Mouse (Mus musculus): ENCODE measurements around the gene Gbp5. TPM values are rescaled to one million over a fixed set of nuclear protein-coding genes. Genes with fewer than 3 reads are reported as not detected.
"Not testable (repeated sequence)": the region's sequence is repeated elsewhere in the genome, so short reads cannot be mapped to it uniquely, and the experiment has no call there.

The Gbp5 gene
- polyA plus RNA-seq, 1 experiment from 2014 or later, result not detected

DNA sequence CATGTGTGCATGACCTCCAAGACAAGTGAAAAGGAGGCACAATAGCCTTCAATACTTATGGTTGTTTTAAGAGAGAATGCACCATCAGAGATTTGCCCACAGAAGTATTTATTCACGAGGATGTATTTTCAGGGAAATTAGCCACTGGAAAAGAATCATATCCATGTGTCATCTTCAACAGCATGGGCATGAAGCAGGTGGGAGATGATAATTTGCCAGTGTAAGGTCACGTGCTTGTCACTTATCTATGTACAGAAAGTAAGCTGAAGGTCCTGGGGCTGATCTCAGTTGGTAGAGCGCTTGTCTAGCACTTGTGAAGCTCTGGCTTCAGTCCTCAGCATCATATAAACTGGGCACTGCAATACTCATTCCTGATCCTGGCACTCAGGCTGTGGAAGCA, 37.8 kb downstream of the Gbp5 start:
- WGBS, result 94% methylated on average over 3 of the region's 3 CpGs
- H3K9ac ChIP-seq (ENCODE audit: low read length), result no peak overlapping the region
- H3K4me3 ChIP-seq (ENCODE audit: low read depth, low read length), result no peak overlapping the region
- no peak overlapping the region for H3K27ac ChIP-seq (ENCODE audit: low read depth, low read length)
- no peak overlapping the region for H3K4me2 ChIP-seq (ENCODE audit: low read length)
- ATAC-seq, result no peak
- no peaks in the 10 kb centered on the region for H3K9me3 ChIP-seq (replicated peaks; ENCODE audit: control insufficient read depth, low read length)
- no peaks in the 10 kb centered on the region for H3K27me3 ChIP-seq (replicated peaks; ENCODE audit: control insufficient read depth, insufficient read depth, low read length)
- H3K4me1 ChIP-seq (ENCODE audit: control insufficient read depth, insufficient read depth, low read length), result 0 out of 2 replicates have a peak, but pooled peaks cover 7% of the 10 kb centered on the region
- DNase-seq (ENCODE audit: low spot score), result no peak
- H3K36me3 ChIP-seq (ENCODE audit: control insufficient read depth, insufficient read depth, low read length), result no peaks in the 10 kb centered on the region

- WGBS, result 92% methylated on average over 3 of the region's 3 CpGs
- DNase-seq (ENCODE audit: low spot score), result no peak
These were observed 39.4 kb downstream of the Gbp5 start for GRCm38 (mm10) chr3:142533185-142533584.

DNA sequence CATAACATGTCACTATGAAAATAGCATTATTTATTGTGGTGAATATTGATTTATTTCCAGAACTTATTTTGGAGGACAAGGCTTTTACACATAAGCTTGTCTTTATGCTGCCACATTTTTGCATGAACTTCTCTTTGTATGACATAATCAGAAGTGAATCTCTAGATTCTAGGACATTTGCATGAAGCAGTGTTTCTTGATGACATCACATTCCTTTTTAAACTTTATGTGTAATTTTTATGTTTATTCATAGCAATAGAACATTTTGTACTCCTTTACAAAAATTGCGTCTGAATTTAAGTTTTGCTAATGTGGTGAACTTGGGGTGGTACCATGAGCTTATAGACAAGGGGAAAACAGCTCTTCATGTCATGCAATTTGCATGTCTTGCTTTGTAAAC, 41.9 kb downstream of the Gbp5 start:
- H3K4me1 ChIP-seq (ENCODE audit: control insufficient read depth, insufficient read depth, low read length), result 0 out of 2 replicates have a peak, but pooled peaks cover 2% of the 10 kb centered on the region

More at GRCm38 (mm10) chr3:142533185-142533584, 39.4 kb downstream of the Gbp5 start:
- no peaks in the 10 kb centered on the region for H3K27me3 ChIP-seq (replicated peaks; ENCODE audit: control insufficient read depth, insufficient read depth, low read length)
- no peaks in the 10 kb centered on the region for H3K36me3 ChIP-seq (ENCODE audit: control insufficient read depth, insufficient read depth, low read length)
- H3K4me3 ChIP-seq (ENCODE audit: low read depth, low read length), result no peak overlapping the region
- H3K4me2 ChIP-seq (ENCODE audit: low read length), result no peak overlapping the region
- H3K9ac ChIP-seq (ENCODE audit: low read length), result no peak overlapping the region
- H3K9me3 ChIP-seq (replicated peaks; ENCODE audit: control insufficient read depth, low read length), result no peaks in the 10 kb centered on the region
- no peak for ATAC-seq
- H3K4me1 ChIP-seq (ENCODE audit: control insufficient read depth, insufficient read depth, low read length), result 0 out of 2 replicates have a peak, but pooled peaks cover 7% of the 10 kb centered on the region
- H3K27ac ChIP-seq (ENCODE audit: low read depth, low read length), result no peak overlapping the region

GRCm38 (mm10) chr3:142541391-142541790, 47.6 kb downstream of the Gbp5 start:
- Histone ChIP-seq H3K4me1 (ENCODE audit: control insufficient read depth, insufficient read depth, low read length) (no peaks in the 10 kb centered on the region), H3K27me3 (replicated peaks; ENCODE audit: control insufficient read depth, insufficient read depth, low read length) (no peaks in the 10 kb centered on the region), H3K4me3 (ENCODE audit: low read depth, low read length) (no peak overlapping the region), H3K9me3 (replicated peaks; ENCODE audit: control insufficient read depth, low read length) (no peaks in the 10 kb centered on the region), H3K9ac (ENCODE audit: low read length) (no peak overlapping the region), H3K27ac (ENCODE audit: low read depth, low read length) (no peak overlapping the region), H3K4me2 (ENCODE audit: low read length) (no peak overlapping the region), H3K36me3 (ENCODE audit: control insufficient read depth, insufficient read depth, low read length) (no peaks in the 10 kb centered on the region)
- 81% methylated on average over 6 of the region's 6 CpGs for WGBS
- DNase-seq (ENCODE audit: low spot score), result no peak
- no peak for ATAC-seq

More for the DNA sequence above, 41.9 kb downstream of the Gbp5 start:
- no peaks in the 10 kb centered on the region for H3K36me3 ChIP-seq (ENCODE audit: control insufficient read depth, insufficient read depth, low read length)
- no peak for ATAC-seq
- no peak overlapping the region for H3K27ac ChIP-seq (ENCODE audit: low read depth, low read length)
- no peak for DNase-seq (ENCODE audit: low spot score)
- 73% methylated on average over 1 of the region's 1 CpGs for WGBS
- no peaks in the 10 kb centered on the region for H3K27me3 ChIP-seq (replicated peaks; ENCODE audit: control insufficient read depth, insufficient read depth, low read length)
- H3K4me3 ChIP-seq (ENCODE audit: low read depth, low read length), result no peak overlapping the region
- H3K9me3 ChIP-seq (replicated peaks; ENCODE audit: control insufficient read depth, low read length), result no peaks in the 10 kb centered on the region
- no peak overlapping the region for H3K9ac ChIP-seq (ENCODE audit: low read length)
- no peak overlapping the region for H3K4me2 ChIP-seq (ENCODE audit: low read length)

DNA sequence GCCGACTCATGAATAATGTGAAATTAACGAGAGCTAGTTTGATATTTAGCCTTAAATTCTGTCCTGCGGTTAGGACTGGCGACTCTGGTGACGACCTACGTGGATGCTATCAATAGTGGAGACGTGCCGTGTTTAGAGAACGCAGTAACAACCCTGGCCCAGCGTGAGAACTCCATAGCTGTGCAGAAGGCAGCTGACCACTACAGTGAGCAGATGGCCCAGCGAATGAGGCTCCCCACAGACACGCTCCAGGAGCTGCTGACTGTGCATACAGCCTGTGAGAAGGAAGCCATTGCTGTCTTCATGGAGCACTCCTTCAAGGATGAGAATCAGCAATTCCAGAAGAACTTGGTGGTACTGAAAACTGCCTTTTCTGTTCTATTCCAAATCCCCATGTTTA, 49.0 kb downstream of the Gbp5 start:
- H3K36me3 ChIP-seq (ENCODE audit: control insufficient read depth, insufficient read depth, low read length); H3K27ac ChIP-seq (ENCODE audit: low read depth, low read length); H3K4me2 ChIP-seq (ENCODE audit: low read length); ATAC-seq; H3K9ac ChIP-seq (ENCODE audit: low read length); H3K4me1 ChIP-seq (ENCODE audit: control insufficient read depth, insufficient read depth, low read length); H3K27me3 ChIP-seq (replicated peaks; ENCODE audit: control insufficient read depth, insufficient read depth, low read length); H3K9me3 ChIP-seq (replicated peaks; ENCODE audit: control insufficient read depth, low read length); DNase-seq (ENCODE audit: low spot score); H3K4me3 ChIP-seq (ENCODE audit: low read depth, low read length): not testable (repeated sequence)
- WGBS, result 84% methylated on average over 12 of the region's 12 CpGs

DNA sequence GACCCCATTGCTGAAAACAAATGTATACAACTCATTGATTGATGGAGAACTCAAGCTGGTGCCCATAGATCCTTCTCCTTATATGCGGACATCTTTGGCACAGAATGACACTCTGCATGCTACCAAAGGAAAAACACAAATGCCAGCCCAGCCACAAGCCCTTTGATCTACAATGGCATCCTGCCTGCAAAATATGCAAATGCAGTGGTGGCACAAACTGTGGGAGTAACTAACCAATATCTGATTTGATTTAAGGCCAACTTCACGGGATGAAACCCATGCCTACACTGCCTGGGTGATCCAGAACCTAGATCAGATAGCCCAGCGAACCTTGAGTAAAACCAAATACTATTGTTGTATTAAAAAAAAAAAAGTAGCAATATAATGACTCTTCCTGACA, 52.9 kb downstream of the Gbp5 start:
- no peak overlapping the region for H3K4me2 ChIP-seq (ENCODE audit: low read length)
- DNase-seq (ENCODE audit: low spot score), result peak; percentile 34
- no peaks in the 10 kb centered on the region for H3K9me3 ChIP-seq (replicated peaks; ENCODE audit: control insufficient read depth, low read length)

DNA sequence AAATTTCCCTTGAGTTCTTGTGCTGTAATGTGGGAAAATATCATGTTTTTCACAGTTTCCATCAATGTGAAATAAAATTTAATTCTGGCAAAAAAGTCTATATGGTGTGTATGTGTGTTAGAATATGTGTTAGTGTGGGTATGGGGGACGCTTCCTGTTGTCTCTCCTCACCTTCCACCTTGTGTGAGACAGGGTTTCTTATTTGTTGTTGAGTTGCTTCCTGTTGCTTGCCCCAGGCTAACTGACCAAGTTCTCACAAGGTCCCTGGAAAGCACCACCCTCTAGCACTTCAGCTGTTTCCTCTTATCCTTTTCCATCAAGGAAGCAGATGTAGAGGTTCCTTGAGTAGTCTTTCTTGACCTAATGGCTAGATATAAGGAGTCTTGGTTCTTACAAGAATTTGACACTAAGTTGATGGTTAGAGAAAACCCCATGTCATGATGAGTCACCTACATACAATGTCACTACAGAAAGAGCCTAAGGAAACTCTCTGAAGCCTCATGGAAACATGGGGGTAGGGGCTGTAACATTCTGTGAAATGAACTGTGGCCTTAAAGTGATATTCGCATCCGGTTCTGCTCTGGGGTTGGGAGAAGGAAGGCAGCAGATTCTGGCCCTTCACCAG, 56.4 kb downstream of the Gbp5 start:
- DNase-seq (ENCODE audit: low spot score) (no peak), ATAC-seq (no peak)
- Histone ChIP-seq H3K4me2 (ENCODE audit: low read length) (no peak overlapping the region), H3K27ac (ENCODE audit: low read depth, low read length) (no peak overlapping the region), H3K9me3 (replicated peaks; ENCODE audit: control insufficient read depth, low read length) (no peaks in the 10 kb centered on the region), H3K36me3 (ENCODE audit: control insufficient read depth, insufficient read depth, low read length) (no peaks in the 10 kb centered on the region), H3K27me3 (replicated peaks; ENCODE audit: control insufficient read depth, insufficient read depth, low read length) (no peaks in the 10 kb centered on the region), H3K9ac (ENCODE audit: low read length) (no peak overlapping the region), H3K4me3 (ENCODE audit: low read depth, low read length) (no peak overlapping the region), H3K4me1 (ENCODE audit: control insufficient read depth, insufficient read depth, low read length) (no peaks in the 10 kb centered on the region)
- WGBS, result 85% methylated on average over 3 of the region's 3 CpGs

More for the DNA sequence above, 52.9 kb downstream of the Gbp5 start:
- H3K4me3 ChIP-seq (ENCODE audit: low read depth, low read length), result no peak overlapping the region
- WGBS, result 59% methylated on average over 3 of the region's 3 CpGs
- H3K4me1 ChIP-seq (ENCODE audit: control insufficient read depth, insufficient read depth, low read length), result no peaks in the 10 kb centered on the region
- no peaks in the 10 kb centered on the region for H3K36me3 ChIP-seq (ENCODE audit: control insufficient read depth, insufficient read depth, low read length)
- no peak overlapping the region for H3K9ac ChIP-seq (ENCODE audit: low read length)
- no peak for ATAC-seq
- H3K27ac ChIP-seq (ENCODE audit: low read depth, low read length), result no peak overlapping the region
- no peaks in the 10 kb centered on the region for H3K27me3 ChIP-seq (replicated peaks; ENCODE audit: control insufficient read depth, insufficient read depth, low read length)

DNA sequence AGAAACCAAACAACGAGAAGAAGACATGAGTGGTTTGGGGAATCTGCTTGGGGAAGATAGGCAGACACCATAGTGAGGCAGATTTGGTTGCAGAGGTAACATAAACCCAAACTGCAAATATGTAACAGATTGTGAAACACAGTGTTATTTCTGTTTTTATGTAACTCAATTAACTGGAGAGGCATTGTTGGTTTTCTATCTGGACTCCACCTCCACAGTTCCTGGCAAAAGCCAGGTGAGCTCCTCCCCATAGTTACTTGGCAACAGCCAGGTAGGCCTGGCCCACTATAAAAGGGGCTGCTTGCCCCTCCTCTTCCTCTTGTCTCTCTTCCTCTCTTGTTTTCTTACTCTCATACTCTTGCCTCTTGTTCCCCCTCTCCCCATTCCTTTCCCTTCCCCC, 60.8 kb downstream of the Gbp5 start:
- no peak overlapping the region for H3K4me3 ChIP-seq (ENCODE audit: low read depth, low read length)
- ATAC-seq, result no peak
- WGBS, result 68% methylated on average over 1 of the region's 1 CpGs
- no peaks in the 10 kb centered on the region for H3K36me3 ChIP-seq (ENCODE audit: control insufficient read depth, insufficient read depth, low read length)
- H3K4me2 ChIP-seq (ENCODE audit: low read length), result no peak overlapping the region
- no peak overlapping the region for H3K27ac ChIP-seq (ENCODE audit: low read depth, low read length)
- H3K9me3 ChIP-seq (replicated peaks; ENCODE audit: control insufficient read depth, low read length), result no peaks in the 10 kb centered on the region
- H3K4me1 ChIP-seq (ENCODE audit: control insufficient read depth, insufficient read depth, low read length), result no peaks in the 10 kb centered on the region
- no peak for DNase-seq (ENCODE audit: low spot score)
- H3K9ac ChIP-seq (ENCODE audit: low read length), result no peak overlapping the region
- no peaks in the 10 kb centered on the region for H3K27me3 ChIP-seq (replicated peaks; ENCODE audit: control insufficient read depth, insufficient read depth, low read length)

DNA sequence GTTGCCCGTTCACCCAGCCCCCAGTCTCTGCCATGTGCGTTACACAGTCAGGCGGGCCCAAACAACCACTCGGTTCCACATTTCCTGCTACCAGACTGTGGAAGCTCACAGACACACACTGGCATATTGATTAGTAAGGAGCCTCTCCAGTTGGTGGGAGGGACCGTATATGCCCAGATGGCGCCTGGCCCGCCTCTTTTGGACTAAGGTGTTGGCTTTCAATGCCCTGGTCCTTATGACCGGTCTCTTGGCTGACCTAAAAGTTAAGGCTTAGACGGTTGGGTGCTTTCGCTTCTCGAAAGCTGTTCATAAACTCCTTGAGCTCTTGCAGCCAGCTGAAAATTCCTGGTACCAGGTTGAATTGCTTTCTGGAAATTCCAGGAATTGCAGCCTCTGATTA, 61.8 kb downstream of the Gbp5 start:
- DNase-seq (ENCODE audit: low spot score) (no peak), ATAC-seq (no peak)
- no peak overlapping the region for H3K27ac ChIP-seq (ENCODE audit: low read depth, low read length)
- 89% methylated on average over 11 of the region's 11 CpGs for WGBS
- H3K9ac ChIP-seq (ENCODE audit: low read length), result no peak overlapping the region
- no peaks in the 10 kb centered on the region for H3K36me3 ChIP-seq (ENCODE audit: control insufficient read depth, insufficient read depth, low read length)
- no peak overlapping the region for H3K4me2 ChIP-seq (ENCODE audit: low read length)
- H3K27me3 ChIP-seq (replicated peaks; ENCODE audit: control insufficient read depth, insufficient read depth, low read length), result no peaks in the 10 kb centered on the region
- H3K4me1 ChIP-seq (ENCODE audit: control insufficient read depth, insufficient read depth, low read length), result no peaks in the 10 kb centered on the region; the same call in 1 of the 2 replicates
- no peak overlapping the region for H3K4me3 ChIP-seq (ENCODE audit: low read depth, low read length)
- H3K9me3 ChIP-seq (replicated peaks; ENCODE audit: control insufficient read depth, low read length), result no peaks in the 10 kb centered on the region

Measured in forebrain, embryonic 14.5 days (tissue).